Mouse (Mus musculus) bone marrow macrophage, adult 2 months (primary cell): ENCODE results near the gene Eif6. TPM values are rescaled to one million over a fixed set of nuclear protein-coding genes. Genes with fewer than 3 reads are reported as not detected.

Experiments used
- H3K27ac ChIP-seq: 2 replicates; pipeline ENCODE4 v1.5.1; 2012; ENCODE audit warnings: low read depth, low read length; ENCODE audit not compliant: insufficient read depth
- H3K4me1 ChIP-seq: 2 replicates; pipeline ENCODE4 v1.6.1; 2012; ENCODE audit warnings: low read length; ENCODE audit not compliant: control insufficient read depth, insufficient read depth
- H3K4me3 ChIP-seq: 2 replicates; pipeline ENCODE4 v1.5.1; 2012; ENCODE audit warnings: mild to moderate bottlenecking, low read length, moderate library complexity; ENCODE audit not compliant: insufficient read depth
- CTCF ChIP-seq: IDR thresholded peaks from 2 replicates; pipeline ENCODE4 v1.5.1; 2012; ENCODE audit warnings: low read depth, mild to moderate bottlenecking, low read length, moderate library complexity
- POLR2A ChIP-seq: IDR thresholded peaks from 2 replicates; pipeline ENCODE4 v1.6.1; 2012; ENCODE audit warnings: mild to moderate bottlenecking, low read depth, low read length, borderline replicate concordance
- polyA plus RNA-seq: library from polyadenylated mRNA; stranded (reverse); fragments of >200 nt; gene quantifications from 2 replicates; pipeline ENCODE4 v1.2.4, GENCODE M21; 2012; ENCODE audit not compliant: missing spikeins, insufficient read depth, insufficient read length

The Eif6 gene
- polyA plus RNA-seq, 1 experiment = 89.5 TPM

DNA sequence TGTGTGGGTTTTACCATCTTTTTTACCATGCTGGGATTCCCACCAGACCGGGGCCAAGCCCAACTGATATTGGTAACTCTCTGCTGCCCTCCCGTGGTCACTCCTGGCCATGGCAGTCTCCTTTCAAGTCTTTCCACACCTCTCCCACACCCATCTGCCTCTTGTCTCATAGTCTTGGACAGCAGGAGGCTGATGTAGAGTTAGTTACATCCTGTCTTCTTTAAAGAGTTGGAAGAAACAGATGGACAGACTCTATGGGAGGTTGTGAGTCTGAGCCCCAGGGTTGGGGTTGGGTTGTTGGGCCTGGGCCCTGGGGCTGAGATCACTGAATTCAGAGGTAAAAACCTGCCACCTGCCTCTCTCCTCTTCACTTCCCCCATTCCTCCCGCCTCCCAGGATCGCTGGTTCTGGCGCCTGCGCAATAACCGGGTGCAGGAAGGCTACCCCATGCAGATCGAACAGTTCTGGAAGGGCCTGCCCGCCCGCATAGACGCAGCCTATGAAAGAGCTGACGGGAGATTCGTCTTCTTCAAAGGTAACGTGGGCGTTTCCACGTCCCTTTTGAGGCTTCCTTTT lies 14.8 kb downstream of the Eif6 start:
- TF ChIP-seq CTCF (peak; percentile 95), POLR2A (no peak)
- no peaks in the 10 kb centered on the region; the same call in 1 of the 2 replicates for H3K4me1 ChIP-seq
- H3K27ac ChIP-seq = no peak overlapping the region
- H3K4me3 ChIP-seq = no peak overlapping the region

DNA sequence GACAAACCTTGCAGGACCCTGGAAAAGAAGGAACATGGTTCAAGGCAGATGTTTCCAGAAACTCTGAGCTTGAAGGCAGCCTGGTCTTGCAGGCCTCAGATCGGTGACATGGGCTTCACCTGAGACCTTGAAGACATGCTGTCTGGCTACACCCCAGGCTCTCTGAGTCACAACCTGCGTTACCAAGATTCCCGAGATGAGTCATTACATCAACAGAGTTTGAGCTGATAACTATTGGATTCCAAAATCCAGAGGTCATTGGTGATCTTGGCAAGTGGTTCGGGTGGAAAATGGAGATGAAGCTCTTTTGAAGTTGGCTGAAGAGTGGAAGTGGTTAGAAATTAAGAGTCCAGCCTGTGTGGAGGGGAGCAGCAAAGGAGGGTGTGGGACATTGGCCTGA lies 17.1 kb downstream of the Eif6 start:
- H3K4me3 ChIP-seq = no peak overlapping the region
- no peak for TF ChIP-seq POLR2A
- no peak for TF ChIP-seq CTCF
- no peak overlapping the region for H3K27ac ChIP-seq
- no peaks in the 10 kb centered on the region for H3K4me1 ChIP-seq

DNA sequence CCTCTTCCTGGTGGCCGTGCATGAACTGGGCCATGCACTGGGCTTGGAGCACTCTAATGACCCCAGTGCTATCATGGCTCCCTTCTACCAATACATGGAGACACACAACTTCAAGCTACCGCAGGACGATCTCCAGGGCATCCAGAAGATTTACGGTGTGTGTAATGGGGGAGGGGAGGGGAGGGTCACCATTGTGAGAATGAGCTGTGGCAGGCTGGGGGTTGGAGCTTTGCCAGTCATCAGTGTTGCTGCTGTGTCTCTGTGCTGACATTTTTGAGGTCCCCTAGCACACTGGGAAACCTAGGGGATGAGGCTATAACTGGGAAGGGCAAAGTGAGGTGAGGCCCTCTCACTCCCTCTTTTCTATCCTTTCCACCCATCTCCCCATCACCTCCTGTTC lies 19.3 kb downstream of the Eif6 start:
- Histone ChIP-seq H3K27ac (no peak overlapping the region), H3K4me1 (no peaks in the 10 kb centered on the region), H3K4me3 (no peak overlapping the region)
- TF ChIP-seq CTCF (no peak), POLR2A (no peak)

DNA sequence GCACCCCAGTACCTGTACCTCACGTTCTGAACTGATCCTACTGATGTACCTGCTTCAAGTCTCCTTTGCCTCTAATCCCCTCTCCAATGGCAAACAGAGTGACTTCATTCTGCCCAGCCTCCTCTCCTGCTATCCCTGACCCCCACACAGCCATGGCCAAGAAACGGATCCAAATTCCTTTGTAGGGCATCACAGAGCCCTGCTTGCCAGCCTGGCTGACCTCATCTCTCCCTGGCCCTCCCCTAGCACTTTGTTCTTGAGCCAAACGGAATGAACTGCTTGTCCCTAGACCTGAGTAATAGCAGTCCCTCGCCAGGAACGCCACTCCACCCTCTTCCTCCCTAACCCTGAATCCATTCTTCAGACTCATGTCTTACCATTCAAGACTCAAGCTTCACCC lies 20.2 kb downstream of the Eif6 start:
- H3K4me1 ChIP-seq = no peaks in the 10 kb centered on the region
- H3K4me3 ChIP-seq = no peak overlapping the region
- TF ChIP-seq CTCF (no peak), POLR2A (no peak)
- no peak overlapping the region for H3K27ac ChIP-seq

DNA sequence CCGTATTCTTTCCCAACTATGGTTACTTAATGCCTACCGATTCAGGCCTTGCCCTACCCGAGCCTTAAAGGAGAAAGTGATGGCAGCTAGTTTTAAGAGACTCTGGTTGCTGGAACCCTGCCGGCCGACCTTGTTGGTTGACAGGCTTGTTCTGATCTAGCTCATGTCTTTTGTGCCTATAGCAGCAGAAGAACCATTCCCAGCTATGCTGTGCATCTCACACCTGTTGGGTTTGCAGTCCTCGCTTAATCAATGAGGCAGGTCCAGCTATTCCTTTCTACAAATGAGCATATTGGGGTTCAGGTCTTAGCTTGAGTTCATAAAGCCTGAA lies 20.8 kb downstream of the Eif6 start:
- H3K4me1 ChIP-seq = no peaks in the 10 kb centered on the region
- TF ChIP-seq POLR2A (no peak), CTCF (no peak)
- H3K4me3 ChIP-seq = no peak overlapping the region
- H3K27ac ChIP-seq = no peak overlapping the region

DNA sequence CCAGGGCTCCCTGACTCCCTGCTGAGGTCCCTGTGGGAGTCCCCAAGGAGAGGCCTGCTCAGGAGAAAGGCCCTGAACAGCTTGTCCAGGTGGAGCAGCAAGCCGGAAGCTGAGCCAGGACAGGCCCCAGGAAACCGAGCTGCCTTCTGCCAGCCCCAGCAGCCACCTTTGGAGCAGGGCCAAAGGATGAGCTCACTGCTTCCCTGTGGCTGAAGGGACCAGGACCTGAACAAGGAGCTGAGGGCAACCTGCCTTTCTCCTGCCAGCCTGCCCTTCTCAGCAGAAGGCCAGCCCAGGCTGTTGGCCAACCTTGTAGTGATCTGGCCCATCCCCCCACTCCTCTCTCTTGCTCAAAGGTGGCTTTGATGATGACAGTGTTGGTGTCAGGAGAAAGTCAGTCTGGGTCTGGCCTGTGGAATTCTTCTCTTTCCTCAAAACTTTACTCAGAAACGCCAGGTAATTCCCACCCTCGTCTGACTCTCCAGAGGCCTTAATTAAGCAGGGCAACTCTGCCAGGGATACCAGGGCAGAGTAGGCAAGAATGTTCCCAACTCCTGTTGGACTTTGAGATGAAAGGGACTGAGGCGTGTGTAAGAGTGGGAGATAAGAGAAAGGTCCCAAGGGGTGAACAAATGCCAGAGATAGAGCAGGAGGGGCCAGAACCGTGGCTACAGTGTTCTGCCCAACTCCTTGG lies 21.3 kb downstream of the Eif6 start:
- Histone ChIP-seq H3K4me3 (no peak overlapping the region), H3K27ac (no peak overlapping the region), H3K4me1 (no peaks in the 10 kb centered on the region)
- TF ChIP-seq CTCF (no peak), POLR2A (no peak)

DNA sequence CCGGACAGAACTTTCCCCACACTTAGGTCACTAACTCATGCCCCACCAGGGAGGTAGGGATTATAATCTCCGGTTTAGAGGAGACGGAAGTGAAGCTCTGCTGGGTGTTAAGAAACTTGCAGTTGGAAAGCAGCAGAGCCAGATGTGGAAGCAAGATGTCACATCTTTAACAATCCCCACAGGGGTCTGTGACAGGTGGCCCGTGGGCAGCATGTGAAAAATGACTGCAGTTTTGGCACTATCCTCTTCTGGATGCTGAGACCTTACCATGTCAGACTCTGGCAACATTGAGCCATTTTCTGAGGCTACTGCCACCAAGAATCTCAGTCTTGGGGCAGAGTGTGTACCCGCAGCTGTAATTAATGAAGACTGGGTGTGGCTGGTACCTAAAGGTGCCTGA lies 22.7 kb downstream of the Eif6 start:
- no peak for TF ChIP-seq POLR2A
- TF ChIP-seq CTCF = no peak
- no peak overlapping the region for H3K4me3 ChIP-seq
- no peaks in the 10 kb centered on the region for H3K4me1 ChIP-seq
- H3K27ac ChIP-seq = no peak overlapping the region

DNA sequence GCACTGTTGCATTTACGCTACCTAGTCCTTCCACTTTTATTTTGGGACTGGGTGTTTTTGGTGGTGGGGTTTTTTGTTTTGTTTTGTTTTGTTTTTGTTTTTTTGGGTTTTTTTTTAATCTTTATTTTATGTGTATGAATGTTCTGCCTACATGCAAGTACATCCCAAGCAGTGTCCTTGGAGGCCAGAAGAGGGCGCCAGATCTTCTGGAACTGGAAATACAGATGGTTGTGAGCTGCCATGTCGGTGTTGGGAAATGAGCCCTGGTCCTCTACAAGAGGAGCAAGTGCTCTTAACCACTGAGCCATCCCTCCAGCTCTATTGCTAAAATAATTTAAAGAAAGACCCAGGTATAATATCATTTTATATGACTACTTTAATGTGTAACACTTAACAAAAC lies 24.0 kb downstream of the Eif6 start:
- Histone ChIP-seq H3K4me1 (no peaks in the 10 kb centered on the region), H3K27ac (no peak overlapping the region), H3K4me3 (no peak overlapping the region)
- TF ChIP-seq POLR2A (no peak), CTCF (peak; percentile 45; the same call in 1 of the 2 replicates)

DNA sequence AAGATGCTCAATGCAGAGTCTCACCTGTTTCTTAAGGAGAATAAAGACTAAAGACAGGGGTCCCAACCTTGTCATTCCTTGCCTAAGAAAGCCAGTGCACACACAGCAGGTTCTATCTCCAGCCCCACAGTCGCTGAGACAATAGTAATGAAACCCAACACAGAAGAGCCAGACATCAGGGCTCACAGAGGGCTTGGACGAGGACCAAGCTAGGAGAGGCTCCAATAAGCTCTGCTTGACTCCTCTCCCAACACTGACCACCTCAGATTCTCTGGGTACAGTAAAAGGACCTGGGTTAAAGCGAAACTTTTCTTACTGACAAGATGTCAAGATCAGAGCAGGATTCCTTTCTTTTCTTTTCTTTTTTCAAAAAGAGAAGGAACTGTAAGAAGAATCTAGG lies 28.1 kb downstream of the Eif6 start:
- Histone ChIP-seq H3K4me1 (0 out of 2 replicates have a peak, but pooled peaks cover 2% of the 10 kb centered on the region), H3K27ac (no peak overlapping the region)
- TF ChIP-seq POLR2A (no peak), CTCF (no peak)

DNA sequence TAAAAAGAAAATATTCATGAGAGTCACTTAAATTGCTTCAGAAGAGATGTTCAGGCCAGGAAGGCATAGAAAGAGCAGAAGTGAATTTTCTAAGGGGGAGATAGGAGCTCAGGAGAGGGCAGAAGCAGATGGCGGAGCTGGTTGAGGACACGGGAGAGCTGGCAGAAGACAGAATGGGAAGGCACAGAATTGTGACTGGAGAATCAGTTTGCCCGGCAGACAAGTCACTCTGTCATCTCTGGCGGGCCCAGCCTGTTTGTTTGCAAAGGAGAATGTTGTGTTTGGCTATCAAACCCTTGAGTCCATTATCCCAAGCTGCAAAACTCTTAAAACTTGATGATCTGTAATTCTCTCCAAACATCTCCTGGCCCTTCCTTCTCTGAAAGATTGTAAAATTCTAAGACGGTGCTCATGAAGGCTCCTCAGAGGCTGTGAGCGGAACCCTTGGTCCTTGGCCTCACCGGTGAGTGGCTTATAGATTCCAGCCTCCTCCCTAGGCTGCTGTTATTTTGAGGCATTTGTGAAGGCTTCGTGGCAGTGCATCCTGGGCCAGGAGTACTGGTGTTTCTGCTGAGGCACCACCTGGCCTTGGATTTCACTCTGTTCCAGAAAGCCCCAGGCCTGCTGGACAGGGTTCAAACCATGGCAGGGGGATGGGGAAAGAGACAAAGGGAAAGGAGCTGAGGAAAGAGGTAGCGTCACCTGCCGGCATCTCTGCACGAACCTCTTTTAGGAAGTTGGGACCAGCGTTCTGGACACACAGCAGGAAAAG lies 31.9 kb downstream of the Eif6 start:
- TF ChIP-seq CTCF (no peak), POLR2A (no peak)
- no peak overlapping the region for H3K27ac ChIP-seq
- no peak overlapping the region for H3K4me3 ChIP-seq
- 0 out of 2 replicates have a peak, but pooled peaks cover 5% of the 10 kb centered on the region for H3K4me1 ChIP-seq

More for the DNA sequence above, 28.1 kb downstream of the Eif6 start:
- no peak overlapping the region for H3K4me3 ChIP-seq
